Mouse (Mus musculus): ENCODE data around the gene Sh2d5.
A peak's percentile ranks its signal among the peaks of the same experiment; 100 is the strongest.

The Sh2d5 gene

DNA sequence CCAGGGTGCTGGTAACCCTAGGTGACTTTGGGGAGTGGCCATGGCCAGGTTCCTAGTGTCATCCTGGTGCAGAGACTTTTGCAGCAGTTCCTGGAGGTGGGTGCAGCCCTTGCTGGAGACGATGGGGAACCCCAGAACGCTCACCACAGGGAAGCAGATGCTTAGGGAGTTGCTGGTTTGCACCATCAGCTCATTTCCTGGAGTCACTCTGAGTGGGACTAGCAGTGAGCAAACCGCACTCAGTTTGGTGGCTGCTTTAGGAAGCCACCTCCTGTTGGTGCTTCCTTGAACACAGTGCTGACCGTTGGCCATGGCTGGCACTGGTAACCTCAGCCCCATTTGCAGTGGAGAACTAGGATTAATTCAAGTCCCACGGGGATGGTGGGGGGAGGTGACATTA, 9.3 kb downstream of the Sh2d5 start:
- no peak for DNase-seq (ENCODE audit: low spot score in 2 of 2)

DNA sequence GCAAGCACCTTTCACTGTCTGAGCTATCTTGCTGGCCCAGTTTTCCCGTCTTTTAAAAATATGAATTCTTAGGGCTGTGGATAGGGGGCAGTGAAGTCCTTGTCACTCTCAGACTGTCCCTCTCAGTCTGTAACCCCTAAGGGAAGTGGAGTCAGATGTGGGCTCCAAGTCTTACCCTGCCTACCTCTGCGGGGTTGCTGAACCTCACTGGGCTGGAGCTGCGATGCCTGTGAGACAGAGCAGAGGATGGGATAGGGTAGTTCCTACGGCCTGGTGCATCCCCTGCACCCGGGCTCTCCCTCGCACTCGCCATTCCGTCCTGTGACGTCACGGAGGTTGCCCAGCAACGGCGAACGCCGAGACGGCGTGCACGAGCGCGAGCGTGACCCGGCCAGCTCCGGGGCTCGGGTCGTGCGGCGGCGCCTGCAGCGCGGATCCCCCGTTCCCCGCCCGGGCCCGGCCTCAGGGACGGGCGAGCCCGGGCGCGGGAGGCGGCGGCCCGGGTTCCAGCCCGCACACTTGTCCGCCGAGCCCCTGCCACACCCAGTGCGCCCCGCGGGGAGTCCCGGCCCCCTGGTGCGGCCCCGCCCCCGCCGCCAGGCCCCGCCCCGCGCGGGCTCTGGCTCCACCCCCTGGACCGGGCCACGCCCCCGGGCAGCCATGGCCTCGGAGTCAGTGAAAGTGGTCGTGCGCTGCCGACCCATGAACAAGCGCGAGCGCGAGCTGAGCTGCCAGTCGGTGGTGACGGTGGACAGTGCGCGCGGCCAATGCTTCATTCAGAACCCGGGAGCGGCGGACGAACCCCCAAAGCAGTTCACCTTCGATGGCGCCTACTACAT, 11.9 kb downstream of the Sh2d5 start:
- DNase-seq (ENCODE audit: low spot score in 2 of 2) = peak; percentile 73 to 88

DNA sequence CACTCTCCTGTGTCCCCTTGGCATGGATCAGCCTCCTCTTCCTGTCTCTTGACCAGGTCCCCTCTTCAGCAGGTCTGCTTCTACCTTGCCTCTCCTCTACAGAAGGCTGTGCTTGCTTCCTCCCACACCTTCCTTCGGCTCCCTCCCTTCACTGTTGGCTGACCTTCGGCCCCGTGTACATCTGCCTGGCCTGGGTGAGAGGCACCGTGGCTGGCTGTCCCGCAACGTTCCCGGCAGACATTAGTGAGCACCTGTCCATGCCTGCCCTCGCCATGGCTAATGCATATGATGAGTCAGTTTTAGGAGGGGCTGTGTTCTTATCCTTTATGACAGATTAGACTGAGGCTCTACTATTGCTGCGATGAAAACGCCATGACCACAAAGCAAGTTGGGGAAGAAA, 17.7 kb downstream of the Sh2d5 start:
- no peak for DNase-seq (ENCODE audit: low spot score in 2 of 2)

GRCm38 (mm10) chr4:138272011-138272997, 22.1 kb downstream of the Sh2d5 start:
- DNase-seq (ENCODE audit: low spot score in 2 of 2) = peak in 1 of 2 experiments; percentile 45

- no peak for DNase-seq (ENCODE audit: low spot score in 2 of 2)
These were observed 28.1 kb downstream of the Sh2d5 start for GRCm38 (mm10) chr4:138278346-138278745.

DNA sequence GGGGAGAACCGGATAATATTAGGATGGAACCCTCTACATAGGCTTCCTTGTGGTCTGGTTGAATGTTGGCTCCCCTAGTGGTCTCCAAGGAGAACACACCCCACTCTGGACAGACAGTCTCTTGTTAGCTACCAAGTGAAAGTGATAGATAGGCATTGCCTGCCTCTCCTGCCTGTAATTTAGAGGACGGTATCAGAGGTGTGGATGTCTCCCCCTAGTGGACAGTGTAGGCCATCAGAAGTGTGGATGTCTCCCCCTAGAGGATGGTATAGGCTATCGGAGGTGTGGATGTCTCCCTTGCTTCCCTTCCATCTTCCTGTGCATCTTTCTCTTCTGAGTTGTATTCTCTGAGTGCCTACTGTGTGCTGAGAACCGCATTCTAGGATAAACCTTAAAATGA, 32.6 kb downstream of the Sh2d5 start:
- peak; percentile 16 to 34 for DNase-seq (ENCODE audit: low spot score in 2 of 2)

- no peak for DNase-seq (ENCODE audit: low spot score in 2 of 2)
These were observed 36.2 kb downstream of the Sh2d5 start for GRCm38 (mm10) chr4:138286411-138286810.

GRCm38 (mm10) chr4:138288691-138289090, 38.5 kb downstream of the Sh2d5 start:
- DNase-seq (ENCODE audit: low spot score in 2 of 2) = no peak

- no peak for DNase-seq (ENCODE audit: low spot score in 2 of 2)
These were observed 41.8 kb downstream of the Sh2d5 start for GRCm38 (mm10) chr4:138292028-138292427.

- no peak for DNase-seq (ENCODE audit: low spot score in 2 of 2)
These were observed 43.2 kb downstream of the Sh2d5 start for GRCm38 (mm10) chr4:138293261-138293948.

- no peak for DNase-seq (ENCODE audit: low spot score in 2 of 2)
These were observed 43.8 kb downstream of the Sh2d5 start for GRCm38 (mm10) chr4:138293949-138294550.

GRCm38 (mm10) chr4:138301271-138301780, 51.1 kb downstream of the Sh2d5 start:
- DNase-seq (ENCODE audit: low spot score in 2 of 2) = no peak

- no peak for DNase-seq (ENCODE audit: low spot score in 2 of 2)
These were observed 52.8 kb downstream of the Sh2d5 start for GRCm38 (mm10) chr4:138303011-138303410.

DNA sequence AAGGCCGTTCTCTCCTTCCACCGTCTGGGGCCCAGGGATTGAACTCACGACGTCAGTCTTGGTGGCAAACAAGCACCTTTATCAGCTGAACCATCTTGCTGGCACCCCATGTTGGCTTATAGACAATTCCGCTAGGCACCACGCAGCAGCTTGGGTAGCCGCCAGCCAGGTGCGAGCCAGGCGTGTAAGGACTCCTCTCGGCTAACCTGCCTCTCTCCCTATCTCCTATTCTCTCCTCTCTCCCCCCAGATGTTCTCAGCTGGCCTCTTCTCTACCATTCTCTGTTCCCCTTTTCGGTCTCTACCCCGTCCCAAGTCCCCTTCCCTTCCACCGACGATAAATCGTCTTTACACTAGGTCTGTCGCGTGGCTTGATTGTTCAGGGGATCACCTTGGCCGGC, 53.5 kb downstream of the Sh2d5 start:
- no peak for DNase-seq (ENCODE audit: low spot score in 2 of 2)

GRCm38 (mm10) chr4:138304340-138305104, 54.3 kb downstream of the Sh2d5 start, which contains the start of gene Ddost:
Gene Ddost (plus strand): TSS chr4:138304730.
- peak; percentile 85 to 97 for DNase-seq (ENCODE audit: low spot score in 2 of 2)

- no peak for DNase-seq (ENCODE audit: low spot score in 2 of 2)
These were observed 56.8 kb downstream of the Sh2d5 start for GRCm38 (mm10) chr4:138307025-138307424.

GRCm38 (mm10) chr4:138307739-138308138, 57.5 kb downstream of the Sh2d5 start:
- DNase-seq (ENCODE audit: low spot score in 2 of 2) = no peak

GRCm38 (mm10) chr4:138310311-138310910, 60.2 kb downstream of the Sh2d5 start:
- no peak for DNase-seq (ENCODE audit: low spot score in 2 of 2)

Data from urinary bladder, adult 18-20 months (tissue).